Mouse (Mus musculus) brown adipose tissue, adult 24 weeks (tissue): ENCODE results near the gene Adamts13. TPM values are rescaled to one million over a fixed set of nuclear protein-coding genes. Genes with fewer than 3 reads are reported as not detected.

Source experiments
- H3K27ac ChIP-seq: fragments of 200-500 bp; replicated peaks from 2 replicates; pipeline ENCODE4 v1.5.1; 2012; ENCODE audit warnings: low read depth, mild to moderate bottlenecking, low read length
- H3K4me1 ChIP-seq: fragments of 200-500 bp; 2 replicates; pipeline ENCODE4 v1.6.1; 2012; ENCODE audit warnings: low read length, mixed read lengths; ENCODE audit not compliant: control insufficient read depth, insufficient read depth, insufficient read length
- H3K4me3 ChIP-seq: fragments of 200-500 bp; 2 replicates; pipeline ENCODE4 v1.5.1; 2012; ENCODE audit warnings: low read depth, mild to moderate bottlenecking, low read length, moderate library complexity; ENCODE audit not compliant: insufficient read depth
- polyA plus RNA-seq: library from polyadenylated mRNA; stranded (reverse); fragments of >200 nt; gene quantifications from 2 replicates; pipeline ENCODE4 v1.2.4, GENCODE M21; 2012; ENCODE audit not compliant: missing spikeins, insufficient read depth, insufficient read length

Gene Adamts13
- polyA plus RNA-seq = not detected in 2 replicates

GRCm38 (mm10) chr2:26973116-26973515, at the start of gene Adamts13:
Adamts13 (plus strand) TSS chr2:26973416.
- H3K4me3 ChIP-seq = no peak within 1 kb of the TSS
- no peak within 1 kb of the TSS for H3K27ac ChIP-seq

DNA sequence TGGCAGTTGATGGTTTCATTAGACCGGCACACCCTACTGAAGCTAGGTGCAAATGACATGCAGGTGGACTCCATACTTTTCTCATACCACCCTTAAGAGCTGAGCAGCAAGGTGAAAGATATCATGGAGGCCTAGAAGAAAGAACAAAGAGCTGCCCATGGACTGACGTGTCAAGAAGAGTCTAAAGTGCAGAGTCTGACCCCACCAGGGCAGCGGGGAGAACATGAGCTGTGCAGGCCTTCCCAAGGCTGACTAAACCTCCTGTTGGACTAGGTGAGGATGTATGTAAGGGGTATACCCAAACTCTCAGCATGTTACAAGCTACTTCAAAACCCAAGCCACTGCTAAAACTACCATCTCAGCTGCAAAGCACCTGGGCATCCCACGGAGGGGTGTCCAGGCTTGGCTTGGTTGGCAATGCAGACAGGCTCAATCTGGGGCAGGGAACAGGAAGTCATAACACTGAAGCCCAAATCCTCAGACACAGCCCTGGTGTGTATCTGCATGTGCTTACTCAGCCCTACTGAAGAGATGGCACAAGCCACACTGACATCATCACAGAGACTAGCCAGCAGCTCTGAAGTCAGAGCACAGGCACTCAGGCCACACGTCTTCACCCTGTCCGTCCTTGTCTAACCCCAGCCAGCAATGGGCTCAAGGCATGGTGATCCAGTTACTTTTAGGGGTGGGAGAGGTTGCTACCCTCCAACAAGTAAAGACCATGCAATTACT, 45.3 kb upstream of the Adamts13 start:
- H3K4me3 ChIP-seq = no peak overlapping the region

More at GRCm38 (mm10) chr2:26973116-26973515, at the start of gene Adamts13:
- no peaks in the 10 kb centered on the region for H3K4me1 ChIP-seq

DNA sequence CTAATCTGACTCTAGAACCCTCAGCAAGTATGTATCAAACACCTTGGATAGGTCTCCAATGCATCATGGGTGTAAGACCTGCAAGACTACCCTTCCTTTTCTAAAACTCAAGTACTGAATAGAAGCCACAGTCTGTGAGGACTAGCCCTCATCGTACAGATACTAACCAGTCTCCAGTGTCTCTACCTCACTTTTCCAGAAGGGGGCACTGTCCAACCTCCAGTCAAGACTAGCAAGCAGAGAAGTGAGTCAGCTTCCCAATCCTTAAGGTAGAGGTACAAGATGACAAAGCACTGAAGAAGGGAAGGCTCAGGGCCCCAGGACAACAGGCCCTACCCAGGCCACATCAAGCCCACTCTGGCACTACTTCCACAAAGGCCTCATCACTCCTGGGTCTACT, 42.8 kb upstream of the Adamts13 start:
- Histone ChIP-seq H3K27ac (no peak overlapping the region), H3K4me3 (no peak overlapping the region), H3K4me1 (peaks cover 13% of the 10 kb centered on the region)

More for the DNA sequence above, 45.3 kb upstream of the Adamts13 start:
- Histone ChIP-seq H3K27ac (no peak overlapping the region), H3K4me1 (peaks cover 13% of the 10 kb centered on the region)

GRCm38 (mm10) chr2:26932473-26933303, 40.5 kb upstream of the Adamts13 start:
- Histone ChIP-seq H3K4me3 (peak overlapping the region; percentile 99), H3K27ac (peak overlapping the region; percentile 92), H3K4me1 (peaks cover 13% of the 10 kb centered on the region)

GRCm38 (mm10) chr2:26933304-26934055, 39.7 kb upstream of the Adamts13 start, which contains the start of the genes Surf4 and Stkld1:
Surf4 (minus strand) TSS chr2:26933928.
Stkld1 (plus strand) TSS chr2:26934047.
- Histone ChIP-seq H3K27ac (peak within 1 kb of the TSS; percentile 92), H3K4me3 (peak within 1 kb of the TSS; percentile 99), H3K4me1 (peaks cover 11% of the 10 kb centered on the region)

GRCm38 (mm10) chr2:26935286-26935685, 37.9 kb upstream of the Adamts13 start:
- H3K27ac ChIP-seq = no peak overlapping the region
- no peak overlapping the region for H3K4me3 ChIP-seq
- H3K4me1 ChIP-seq = peaks cover 11% of the 10 kb centered on the region

- Histone ChIP-seq H3K4me1 (0 out of 2 replicates have a peak, but pooled peaks cover 4% of the 10 kb centered on the region), H3K4me3 (no peak overlapping the region), H3K27ac (no peak overlapping the region)
Measured at GRCm38 (mm10) chr2:26936425-26936824, 36.8 kb upstream of the Adamts13 start.

DNA sequence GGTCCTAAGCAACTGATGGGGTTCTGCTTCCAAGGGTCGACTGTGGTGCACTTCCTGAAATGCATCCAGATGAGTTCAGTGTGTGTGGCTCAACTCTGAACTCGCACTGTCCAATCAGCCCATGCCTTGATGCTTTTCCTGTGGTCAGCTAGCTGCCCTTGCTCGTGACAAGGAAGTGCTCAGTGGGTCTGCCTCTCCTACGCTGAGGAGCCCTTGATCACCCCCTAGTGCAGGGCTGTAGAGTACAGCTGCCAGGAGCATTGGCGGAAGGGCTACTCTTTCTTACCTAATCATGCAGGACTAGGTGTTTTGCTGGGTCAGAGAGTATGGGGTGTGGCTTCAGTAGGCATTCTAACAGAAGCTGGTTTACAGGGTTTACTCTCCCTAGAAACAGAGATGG, 31.7 kb upstream of the Adamts13 start:
- Histone ChIP-seq H3K27ac (no peak overlapping the region), H3K4me3 (no peak overlapping the region), H3K4me1 (no peaks in the 10 kb centered on the region)

- H3K4me3 ChIP-seq = no peak overlapping the region
- H3K4me1 ChIP-seq = no peaks in the 10 kb centered on the region
- H3K27ac ChIP-seq = no peak overlapping the region
Measured at GRCm38 (mm10) chr2:26943253-26943652, 30.0 kb upstream of the Adamts13 start.

GRCm38 (mm10) chr2:26950411-26950810, 22.8 kb upstream of the Adamts13 start:
- H3K4me3 ChIP-seq = no peak overlapping the region
- no peaks in the 10 kb centered on the region for H3K4me1 ChIP-seq
- no peak overlapping the region for H3K27ac ChIP-seq

DNA sequence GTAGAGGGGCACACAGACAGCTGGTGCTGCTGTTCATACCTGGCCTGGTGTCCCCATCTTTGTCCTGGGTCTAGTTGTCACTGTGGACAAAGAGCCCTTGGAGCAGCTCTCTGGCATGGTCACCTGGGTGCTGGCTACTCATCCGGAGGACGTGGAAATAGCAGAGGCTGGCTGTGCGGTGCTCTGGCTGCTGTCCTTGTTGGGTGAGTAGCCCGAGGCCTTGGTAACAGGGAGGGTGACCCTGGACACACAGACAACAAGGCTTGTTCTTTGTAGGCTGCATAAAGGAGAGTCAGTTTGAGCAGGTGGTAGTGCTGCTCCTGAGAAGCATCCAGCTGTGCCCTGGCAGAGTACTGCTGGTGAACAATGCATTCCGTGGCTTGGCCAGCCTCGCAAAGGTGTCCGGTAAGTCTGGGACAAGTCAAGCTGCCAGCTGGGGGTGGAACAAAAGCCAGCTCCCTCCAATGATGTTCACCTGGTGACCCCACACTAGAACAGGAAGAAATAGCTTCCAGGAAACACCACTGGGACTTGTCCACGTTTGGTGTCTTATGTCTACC, 21.8 kb upstream of the Adamts13 start:
- Histone ChIP-seq H3K4me1 (no peaks in the 10 kb centered on the region), H3K4me3 (no peak overlapping the region), H3K27ac (no peak overlapping the region)

GRCm38 (mm10) chr2:26952193-26952592, 21.0 kb upstream of the Adamts13 start:
- Histone ChIP-seq H3K27ac (no peak overlapping the region), H3K4me3 (no peak overlapping the region), H3K4me1 (no peaks in the 10 kb centered on the region)

DNA sequence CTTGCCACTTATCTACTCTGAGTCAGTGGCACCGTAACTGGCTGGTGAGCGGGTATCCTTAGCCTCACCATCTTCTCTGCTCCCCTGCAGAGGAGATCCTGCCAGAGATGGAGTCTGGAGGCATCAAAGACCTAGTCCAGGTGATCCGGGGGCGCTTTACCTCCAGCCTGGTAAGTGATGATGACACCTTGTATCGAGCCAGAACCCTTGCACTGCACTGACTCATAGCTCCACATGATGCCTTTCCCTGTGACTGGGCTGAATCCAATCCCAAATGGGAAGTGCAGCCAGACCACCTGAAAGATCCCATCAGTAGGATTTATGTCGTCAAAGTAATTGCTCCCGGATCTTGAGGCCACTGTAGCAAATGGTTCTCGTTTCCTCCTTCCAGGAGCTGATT, 20.4 kb upstream of the Adamts13 start:
- no peak overlapping the region for H3K27ac ChIP-seq
- no peak overlapping the region for H3K4me3 ChIP-seq
- no peaks in the 10 kb centered on the region for H3K4me1 ChIP-seq

GRCm38 (mm10) chr2:26954735-26955395, 18.4 kb upstream of the Adamts13 start:
- H3K4me1 ChIP-seq = no peaks in the 10 kb centered on the region
- H3K4me3 ChIP-seq = no peak overlapping the region
- H3K27ac ChIP-seq = no peak overlapping the region
